Mouse (Mus musculus) T-helper 17 cell (primary cell): ENCODE measurements at regions not wholly inside any gene's neighbourhood (a gene's known extent, or its start where the extent isn't known, plus 50 kb on each side); places are given as distances from the start of the nearest gene placed in this dataset.

Source experiments
- in situ Hi-C, 2 experiments: fragments of 300-600 bp; cut with MboI, MseI; formaldehyde crosslinking; loops; 1 replicate in 1 of 2; 2 replicates in 1 of 2; pipeline ENCODE4 v1.15.1; 2025; ENCODE audit warnings: high pct_unique_total_duplicates in 2 of 2

- in situ Hi-C loops = no loop called here
These were observed 76.5 kb upstream of the Plcb4 start for GRCm38 (mm10) chr2:135582341-135582740.

- in situ Hi-C loops = no loop called here
These were observed 52.5 kb upstream of the Plcb4 start for GRCm38 (mm10) chr2:135606306-135606705.
